Mouse (Mus musculus): Measurements from ENCODE around the gene Pi4k2a.

DNA sequence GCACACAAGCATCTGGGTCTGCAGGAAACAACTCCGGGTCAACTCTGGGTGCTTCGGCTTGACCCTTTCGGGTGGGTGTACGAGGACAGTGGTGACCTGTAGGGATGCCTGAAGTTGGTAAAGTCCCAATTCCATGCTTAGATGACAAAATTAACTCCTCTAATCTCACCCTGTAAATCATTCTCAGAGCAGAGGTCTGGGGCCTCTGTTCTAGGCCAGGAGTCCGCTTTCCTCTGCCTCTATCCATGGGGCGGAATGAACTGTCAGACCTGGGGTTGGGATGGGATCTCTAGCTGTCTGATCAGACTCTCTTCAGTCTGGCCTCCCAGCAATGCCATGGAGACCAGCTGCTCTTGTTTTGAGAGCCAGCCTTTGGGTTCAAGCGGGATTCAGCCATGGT is 28.8 kb upstream of the Pi4k2a start:
- TF ChIP-seq CTCF (IDR thresholded peaks at IDR 0.05; ENCODE audit: control insufficient read depth, insufficient read depth, insufficient read length) = no peak
- TF ChIP-seq USF1 (IDR thresholded peaks at IDR 0.05; ENCODE audit: low read depth) = no peak
